28 mouse cellular contexts compared by ENCODE assay signal in genomic region chr19:29151443-29151842, GRCm38 (mm10).
"Had no signal": no experiment of that assay in that cellular context is flagged by ENCODE, and none has a peak within 500 bp of the region (broad histone marks: within the 10 kb centered on the region; RNA-seq: fewer than 3 reads in every experiment).

No protein-coding gene starts in this region.

- H3K27ac ChIP-seq: limb, embryonic 10.5 days; limb, embryonic 12.5 days; limb, embryonic 13.5 days; limb, embryonic 15.5 days; liver, embryonic 12.5 days; liver, embryonic 13.5 days; liver, embryonic 14.5 days; liver, embryonic 15.5 days; lung, embryonic 15.5 days; macrophage; midbrain, embryonic 10.5 days; midbrain, embryonic 12.5 days; midbrain, embryonic 13.5 days; midbrain, embryonic 15.5 days; neural tube, embryonic 12.5 days had no signal

- H3K27me3 ChIP-seq: limb, embryonic 12.5 days; limb, embryonic 13.5 days; limb, embryonic 15.5 days; liver, embryonic 12.5 days; liver, embryonic 13.5 days; liver, embryonic 15.5 days; lung, embryonic 15.5 days; megakaryocyte, embryonic 14.5 days; midbrain, embryonic 12.5 days; midbrain, embryonic 13.5 days; midbrain, embryonic 15.5 days; neural tube, embryonic 12.5 days had no signal

- DNase-seq: left cerebral cortex, postnatal 4 days; liver; liver, embryonic 13.5 days; liver, postnatal 0 days; lung, adult 2 months; lung, embryonic 14.5 days; lung, postnatal 10 days; lung, postnatal 14 days; lung, postnatal 4 days; midbrain, embryonic 14.5 days had no signal

- H3K4me1 ChIP-seq: liver, embryonic 15.5 days; lung, embryonic 15.5 days; midbrain, embryonic 10.5 days; midbrain, embryonic 12.5 days; midbrain, embryonic 13.5 days; midbrain, embryonic 15.5 days had no signal

- H3K9ac ChIP-seq: limb, embryonic 12.5 days; limb, embryonic 13.5 days; limb, embryonic 15.5 days; liver, embryonic 12.5 days; liver, embryonic 13.5 days; liver, embryonic 14.5 days; liver, embryonic 15.5 days; liver, postnatal 0 days; lung, embryonic 14.5 days; lung, embryonic 15.5 days; midbrain, embryonic 12.5 days; midbrain, embryonic 13.5 days; midbrain, embryonic 15.5 days; neural tube, embryonic 12.5 days had no signal

- H3K36me3 ChIP-seq: limb, embryonic 12.5 days; limb, embryonic 13.5 days; limb, embryonic 15.5 days; lung, embryonic 15.5 days; midbrain, embryonic 12.5 days; midbrain, embryonic 13.5 days; midbrain, embryonic 15.5 days; neural tube, embryonic 12.5 days had no signal

- H3K4me3 ChIP-seq: limb, embryonic 10.5 days; limb, embryonic 12.5 days; limb, embryonic 13.5 days; limb, embryonic 15.5 days; liver, embryonic 12.5 days; liver, embryonic 13.5 days; liver, embryonic 15.5 days; lung, embryonic 15.5 days; megakaryocyte, embryonic 14.5 days; midbrain, embryonic 10.5 days; midbrain, embryonic 12.5 days; midbrain, embryonic 13.5 days; midbrain, embryonic 15.5 days; myocyte; neural tube, embryonic 12.5 days had no signal

- H3K4me2 ChIP-seq: limb, embryonic 12.5 days; limb, embryonic 13.5 days; limb, embryonic 15.5 days; liver, embryonic 11.5 days; liver, embryonic 12.5 days; liver, embryonic 13.5 days; liver, embryonic 15.5 days; lung, embryonic 14.5 days; lung, embryonic 15.5 days; midbrain, embryonic 11.5 days; midbrain, embryonic 12.5 days; midbrain, embryonic 13.5 days; midbrain, embryonic 15.5 days; neural tube, embryonic 12.5 days had no signal

- H3K9me3 ChIP-seq: limb, embryonic 10.5 days; limb, embryonic 12.5 days; limb, embryonic 13.5 days; limb, embryonic 15.5 days; liver, embryonic 12.5 days; liver, embryonic 13.5 days; liver, embryonic 15.5 days; lung, embryonic 15.5 days; midbrain, embryonic 10.5 days; midbrain, embryonic 12.5 days; midbrain, embryonic 13.5 days; midbrain, embryonic 15.5 days; neural tube, embryonic 12.5 days had no signal
